ENCODE assay signal across 8 mouse cellular contexts in genomic region chr9:115604450-115604849, GRCm38 (mm10).
DNase-seq lines count a peak whose midpoint lies in the region; ATAC-seq lines count a peak whose summit lies in the region.

No protein-coding gene starts in this region.

- no peaks in the 10 kb centered on the region for H3K27me3 ChIP-seq in embryonic facial prominence, embryonic 12.5 days
- no peaks in the 10 kb centered on the region for H3K27me3 ChIP-seq in embryonic facial prominence, embryonic 10.5 days (replicated peaks; ENCODE audit: low read depth, poor library complexity, severe bottlenecking)
- H3K27me3 ChIP-seq in hindbrain, embryonic 13.5 days: no peaks in the 10 kb centered on the region

- no peak overlapping the region for H3K4me2 ChIP-seq in embryonic facial prominence, embryonic 12.5 days (replicated peaks)
- H3K4me2 ChIP-seq in hindbrain, embryonic 13.5 days: no peak overlapping the region

- intact Hi-C loops in left cerebral cortex, postnatal 36 days (cut with DNase I): no loop called here

- H3K9me3 ChIP-seq in embryonic facial prominence, embryonic 12.5 days: no peaks in the 10 kb centered on the region
- H3K9me3 ChIP-seq in embryonic facial prominence, embryonic 10.5 days: no peaks in the 10 kb centered on the region
- no peaks in the 10 kb centered on the region for H3K9me3 ChIP-seq in hindbrain, embryonic 13.5 days

- no peaks in the 10 kb centered on the region for H3K4me1 ChIP-seq in embryonic facial prominence, embryonic 12.5 days
- H3K4me1 ChIP-seq in embryonic facial prominence, embryonic 10.5 days: peaks cover 10% of the 10 kb centered on the region; the same call in 1 of the 2 replicates
- H3K4me1 ChIP-seq in hindbrain, embryonic 13.5 days (replicated peaks): peaks cover 16% of the 10 kb centered on the region

- DNase-seq in embryonic facial prominence, embryonic 10.5 days (ENCODE audit: low spot score): no peak
- peak; percentile 11 to 18 for DNase-seq in left cerebral cortex, postnatal 36 days (ENCODE audit: low spot score in 2 of 2)
- DNase-seq in right cerebral cortex, postnatal 14 days: peak; percentile 32
- DNase-seq in adrenal gland, postnatal 14 days: no peak
- no peak for DNase-seq in thymus, postnatal 25 days
- DNase-seq in adipocyte (ENCODE audit: low spot score): no peak

- no peak overlapping the region for H3K4me3 ChIP-seq in embryonic facial prominence, embryonic 12.5 days
- H3K4me3 ChIP-seq in embryonic facial prominence, embryonic 10.5 days: no peak overlapping the region
- no peak overlapping the region for H3K4me3 ChIP-seq in hindbrain, embryonic 13.5 days

- 71% methylated on average over 3 of the region's 3 CpGs for WGBS in embryonic facial prominence, embryonic 12.5 days
- 60% methylated on average over 3 of the region's 3 CpGs for WGBS in embryonic facial prominence, embryonic 10.5 days
- WGBS in hindbrain, embryonic 13.5 days: 32% methylated on average over 3 of the region's 3 CpGs

- H3K36me3 ChIP-seq in embryonic facial prominence, embryonic 12.5 days: no peaks in the 10 kb centered on the region
- H3K36me3 ChIP-seq in embryonic facial prominence, embryonic 10.5 days (replicated peaks): no peaks in the 10 kb centered on the region
- H3K36me3 ChIP-seq in hindbrain, embryonic 13.5 days: no peaks in the 10 kb centered on the region

- 0 out of 2 replicates have a peak, but pooled peaks have one; percentile 47 for ATAC-seq in embryonic facial prominence, embryonic 12.5 days (ENCODE audit: insufficient number of reproducible peaks, insufficient read depth, low FRiP score, low TSS enrichment)
- ATAC-seq in hindbrain, embryonic 13.5 days (ENCODE audit: low FRiP score): peak; percentile 92

- H3K9ac ChIP-seq in embryonic facial prominence, embryonic 12.5 days: no peak overlapping the region
- no peak overlapping the region for H3K9ac ChIP-seq in hindbrain, embryonic 13.5 days

- no peak overlapping the region for H3K27ac ChIP-seq in embryonic facial prominence, embryonic 12.5 days
- no peak overlapping the region for H3K27ac ChIP-seq in embryonic facial prominence, embryonic 10.5 days (replicated peaks)
- peak overlapping the region; percentile 85 for H3K27ac ChIP-seq in hindbrain, embryonic 13.5 days

Comparison
In these comparisons a context has a peak if more than half of its experiments do, and no peak if none do; other contexts are left out.
1. DNase-seq: peak in left cerebral cortex, postnatal 36 days (2 of 2) and right cerebral cortex, postnatal 14 days (single experiment); none in embryonic facial prominence, embryonic 10.5 days (single experiment), adrenal gland, postnatal 14 days (single experiment), thymus, postnatal 25 days (single experiment) and adipocyte (single experiment).